Mouse (Mus musculus) G1E (cell line): ENCODE results near the gene Mfrp. TPM values are rescaled to one million over a fixed set of nuclear protein-coding genes. Genes with fewer than 3 reads are reported as not detected.
"Not testable (repeated sequence)": the region's sequence is repeated elsewhere in the genome, so short reads cannot be mapped to it uniquely, and the experiment has no call there.

Source experiments
- ATAC-seq: 2 replicates; pipeline ENCODE4 v1.8.0; 2016; ENCODE audit warnings: mild to moderate bottlenecking; ENCODE audit not compliant: insufficient number of reproducible peaks, poor library complexity, low FRiP score, severe bottlenecking; ENCODE audit errors: extremely low read depth
- DNase-seq: peaks from one replicate; pipeline ENCODE4 v3.0.0; 2012; ENCODE audit warnings: low spot score
- H3K27me3 ChIP-seq: 2 replicates; pipeline ENCODE4 v1.6.1; 2012; ENCODE audit warnings: mild to moderate bottlenecking, low read length, inconsistent platforms; ENCODE audit not compliant: insufficient read depth
- H3K36me3 ChIP-seq: replicated peaks from 2 replicates; pipeline ENCODE3; 2012; ENCODE audit warnings: mild to moderate bottlenecking, inconsistent platforms
- H3K4me1 ChIP-seq: 2 replicates; pipeline ENCODE4 v1.6.1; 2012; ENCODE audit warnings: low read depth, low read length, inconsistent platforms, mixed read lengths; ENCODE audit not compliant: insufficient read depth
- H3K4me3 ChIP-seq: 2 replicates; pipeline ENCODE4 v1.5.1; 2012; ENCODE audit warnings: low read depth, mild to moderate bottlenecking, inconsistent platforms, low read length, moderate library complexity, mixed read lengths
- H3K9me3 ChIP-seq: replicated peaks from 2 replicates; pipeline ENCODE4 v1.6.1; 2012; ENCODE audit warnings: inconsistent platforms
- CTCF ChIP-seq: IDR thresholded peaks from 2 replicates; pipeline ENCODE4 v1.5.1; 2012; ENCODE audit warnings: low read depth, low read length, inconsistent platforms, mixed read lengths
- GATA1 ChIP-seq: IDR thresholded peaks from 2 replicates; pipeline ENCODE4 v1.6.1; 2012; ENCODE audit warnings: borderline replicate concordance, low read length, inconsistent platforms, mixed read lengths
- GATA2 ChIP-seq: IDR thresholded peaks from 2 replicates; pipeline ENCODE4 v1.6.1; 2012; ENCODE audit warnings: low read depth, low read length, inconsistent platforms, borderline replicate concordance
- POLR2AphosphoS5 ChIP-seq: IDR thresholded peaks from 2 replicates; pipeline ENCODE4 v1.6.1; 2012; ENCODE audit warnings: low read depth, low read length, inconsistent platforms; ENCODE audit not compliant: insufficient replicate concordance
- TAL1 ChIP-seq: conservative IDR thresholded peaks from 2 replicates; pipeline ENCODE4 v1.6.1; 2012; ENCODE audit warnings: low read depth, low read length, inconsistent platforms, mixed read lengths
- polyA plus RNA-seq: library from polyadenylated mRNA; stranded (reverse); fragments of >175 nt; gene quantifications from 2 replicates; pipeline ENCODE4 v1.2.3, GENCODE M21; 2012
- total RNA-seq, 2 experiments: library from RNA; stranded (forward) in 1 of 2; stranded (reverse) in 1 of 2; fragments of 200-1000 nt in 1 of 2; fragments of >200 nt in 1 of 2; fragmentation: Nextera tagmentation in 1 of 2; gene quantifications; 2 replicates each; pipeline ENCODE4 v1.2.3; 2014 to 2017

Gene Mfrp
- total and polyA plus RNA-seq, 3 experiments = not detected

GRCm38 (mm10) chr9:44107110-44107509, 5.6 kb downstream of the Mfrp start, which contains the start of gene C1qtnf5:
Gene C1qtnf5 (plus strand): TSS chr9:44107245.
- H3K9me3 ChIP-seq = no peaks in the 10 kb centered on the region
- H3K4me3 ChIP-seq = no peak within 1 kb of the TSS
- H3K27me3 ChIP-seq = no peaks in the 10 kb centered on the region
- DNase-seq (no peak), ATAC-seq (no peak)
- peaks cover 47% of the 10 kb centered on the region for H3K4me1 ChIP-seq
- TF ChIP-seq GATA2 (no peak), TAL1 (no peak), POLR2AphosphoS5 (no peak), GATA1 (no peak), CTCF (no peak)
- peaks cover 86% of the 10 kb centered on the region for H3K36me3 ChIP-seq

DNA sequence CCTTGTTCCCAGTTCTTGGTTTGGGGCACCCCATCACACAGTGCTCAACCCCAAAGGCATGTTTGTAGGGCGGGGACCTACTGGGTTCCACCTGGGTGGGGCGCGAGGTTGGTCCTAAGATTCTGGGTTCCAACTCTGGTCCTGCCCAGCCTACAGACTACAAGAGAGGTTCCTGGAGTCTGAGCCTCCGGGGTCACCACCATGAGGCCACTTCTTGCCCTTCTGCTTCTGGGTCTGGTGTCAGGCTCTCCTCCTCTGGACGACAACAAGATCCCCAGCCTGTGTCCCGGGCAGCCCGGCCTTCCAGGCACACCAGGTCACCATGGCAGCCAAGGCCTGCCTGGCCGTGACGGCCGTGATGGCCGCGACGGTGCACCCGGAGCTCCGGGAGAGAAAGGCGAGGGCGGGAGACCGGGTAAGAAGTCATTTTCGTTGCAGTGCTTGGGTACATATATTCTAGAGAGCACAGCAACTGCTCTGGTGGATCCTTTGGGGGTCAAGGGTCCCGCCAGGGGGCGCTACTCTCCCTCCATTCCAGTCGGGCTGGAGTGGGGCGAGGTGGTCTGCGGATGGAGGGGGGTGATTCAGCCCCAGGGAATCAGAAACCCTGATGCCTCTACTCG, 6.1 kb downstream of the Mfrp start:
- Histone ChIP-seq H3K9me3 (no peaks in the 10 kb centered on the region), H3K4me1 (peaks cover 47% of the 10 kb centered on the region), H3K27me3 (no peaks in the 10 kb centered on the region), H3K36me3 (peaks cover 80% of the 10 kb centered on the region), H3K4me3 (no peak overlapping the region)
- TF ChIP-seq CTCF = peak; percentile 42; the same call in 1 of the 2 replicates
- TF ChIP-seq GATA2 = no peak
- no peak for TF ChIP-seq GATA1
- no peak for TF ChIP-seq TAL1
- DNase-seq (no peak), ATAC-seq (no peak)

GRCm38 (mm10) chr9:44108269-44109055, 6.9 kb downstream of the Mfrp start:
- peaks cover 47% of the 10 kb centered on the region for H3K4me1 ChIP-seq
- no peak for TF ChIP-seq GATA1
- no peak for TF ChIP-seq POLR2AphosphoS5
- TF ChIP-seq CTCF = no peak; the same call in 1 of the 2 replicates
- no peak for TF ChIP-seq TAL1
- no peak for TF ChIP-seq GATA2
- H3K27me3 ChIP-seq = no peaks in the 10 kb centered on the region
- no peaks in the 10 kb centered on the region for H3K9me3 ChIP-seq
- ATAC-seq (no peak), DNase-seq (no peak)
- H3K4me3 ChIP-seq = no peak overlapping the region
- H3K36me3 ChIP-seq = peaks cover 72% of the 10 kb centered on the region

GRCm38 (mm10) chr9:44109360-44110095, 8.0 kb downstream of the Mfrp start:
- Histone ChIP-seq H3K9me3 (no peaks in the 10 kb centered on the region), H3K4me1 (peaks cover 53% of the 10 kb centered on the region), H3K36me3 (peaks cover 61% of the 10 kb centered on the region), H3K27me3 (no peaks in the 10 kb centered on the region), H3K4me3 (no peak overlapping the region; the same call in 1 of the 2 replicates)
- peak; percentile 76 for TF ChIP-seq CTCF
- TF ChIP-seq GATA2 = no peak
- DNase-seq (peak; percentile 54), ATAC-seq (no peak)

- peaks cover 50% of the 10 kb centered on the region for H3K4me1 ChIP-seq
- not testable (repeated sequence) for H3K9me3 ChIP-seq, DNase-seq, H3K27me3 ChIP-seq, ATAC-seq
- H3K36me3 ChIP-seq = peaks cover 38% of the 10 kb centered on the region
- H3K4me3 ChIP-seq = peak overlapping the region; percentile 83; the same call in 1 of the 2 replicates
Observed at GRCm38 (mm10) chr9:44111909-44112308, 10.4 kb downstream of the Mfrp start.

DNA sequence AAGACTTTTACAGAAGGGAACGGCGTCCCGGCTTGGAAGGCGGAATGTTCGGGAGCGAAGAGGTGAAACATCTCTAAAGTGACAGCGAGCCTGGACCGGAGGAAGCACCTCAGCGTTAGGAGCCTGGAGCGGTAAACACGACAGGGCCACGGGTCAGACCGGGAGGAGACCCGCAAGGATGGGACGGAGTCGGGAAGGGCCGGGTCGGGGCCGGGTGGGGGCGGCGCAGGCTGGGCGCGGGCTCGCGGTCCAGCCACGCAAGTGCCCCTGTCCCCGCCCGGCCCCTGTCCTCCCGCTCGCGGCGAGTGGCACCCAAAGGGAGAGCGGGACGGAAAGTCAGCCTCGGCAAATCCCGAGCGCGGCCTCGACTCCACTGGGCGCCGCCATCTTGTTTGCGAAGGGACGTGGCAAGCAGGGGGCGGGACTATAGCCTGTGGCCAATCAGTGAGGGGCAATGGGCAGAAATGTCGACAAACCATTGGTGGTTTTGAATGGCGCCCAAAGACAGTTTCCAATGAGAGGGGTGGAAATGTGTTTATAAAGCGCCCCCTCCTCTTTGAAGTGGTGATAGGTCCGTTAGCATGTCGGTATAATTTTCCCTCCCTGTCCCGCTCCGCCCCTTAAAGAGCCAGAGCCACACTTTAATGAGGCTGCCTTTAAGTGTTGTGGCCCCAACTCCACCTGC, 11.7 kb downstream of the Mfrp start, which contains the start of the genes Gm49380 and Rnf26:
Gene Gm49380 (minus strand): TSS at position 396 of the 685 bp plus-strand sequence.
Gene Rnf26 (minus strand): TSS at position 413 of the 685 bp plus-strand sequence.
- DNase-seq = peak; percentile 98
- Histone ChIP-seq H3K4me1 (peaks cover 36% of the 10 kb centered on the region), H3K27me3 (0 out of 2 replicates have a peak, but pooled peaks cover 6% of the 10 kb centered on the region), H3K36me3 (peaks cover 24% of the 10 kb centered on the region), H3K4me3 (peak within 1 kb of the TSS; percentile 83), H3K9me3 (no peaks in the 10 kb centered on the region)
- TF ChIP-seq GATA2 (no peak), TAL1 (no peak), CTCF (no peak)
- ATAC-seq = peak; percentile 95
